Mouse (Mus musculus) ES-CJ7 (cell line): ENCODE measurements around the gene Syt16.
A peak's percentile ranks its signal among the peaks of the same experiment; 100 is the strongest.

Source experiments
- DNase-seq: peaks from one replicate; pipeline ENCODE4 v3.0.0; 2011; ENCODE audit warnings: low read depth, low spot score

The Syt16 gene

GRCm38 (mm10) chr12:73997297-73998127, at the start of gene Syt16:
TSS of gene Syt16 (plus strand) at chr12:73997661.
- DNase-seq = no peak

- DNase-seq = no peak
Observed at GRCm38 (mm10) chr12:73948415-73948814, 49.0 kb upstream of the Syt16 start.

- DNase-seq = peak; percentile 41
Observed at GRCm38 (mm10) chr12:73949318-73950058, 48.0 kb upstream of the Syt16 start.

- peak; percentile 50 for DNase-seq
Observed at GRCm38 (mm10) chr12:73952879-73953278, 44.6 kb upstream of the Syt16 start.

- no peak for DNase-seq
Observed at GRCm38 (mm10) chr12:73953420-73954186, 43.9 kb upstream of the Syt16 start.

- no peak for DNase-seq
Observed at GRCm38 (mm10) chr12:73954785-73955184, 42.7 kb upstream of the Syt16 start.

- no peak for DNase-seq
Observed at GRCm38 (mm10) chr12:73957676-73958075, 39.8 kb upstream of the Syt16 start.

GRCm38 (mm10) chr12:73958830-73959229, 38.6 kb upstream of the Syt16 start:
- no peak for DNase-seq

- peak; percentile 99 for DNase-seq
Observed at GRCm38 (mm10) chr12:73964291-73965281, 32.9 kb upstream of the Syt16 start, which contains the start of gene Snapc1. TSS of gene Snapc1 (plus strand) at chr12:73964481.

- no peak for DNase-seq
Observed at GRCm38 (mm10) chr12:73969142-73969541, 28.3 kb upstream of the Syt16 start.

GRCm38 (mm10) chr12:73974584-73974983, 22.9 kb upstream of the Syt16 start:
- no peak for DNase-seq

- DNase-seq = no peak
Observed at GRCm38 (mm10) chr12:73978144-73978543, 19.3 kb upstream of the Syt16 start.

GRCm38 (mm10) chr12:73979667-73980066, 17.8 kb upstream of the Syt16 start:
- DNase-seq = no peak

- DNase-seq = no peak
Observed at GRCm38 (mm10) chr12:73982533-73982932, 14.9 kb upstream of the Syt16 start.

- DNase-seq = no peak
Observed at GRCm38 (mm10) chr12:73986299-73986698, 11.2 kb upstream of the Syt16 start.

- no peak for DNase-seq
Observed at GRCm38 (mm10) chr12:73988393-73989008, 9.0 kb upstream of the Syt16 start.

- DNase-seq = peak; percentile 45
Observed at GRCm38 (mm10) chr12:73989594-73989993, 7.9 kb upstream of the Syt16 start.

- DNase-seq = no peak
Observed at GRCm38 (mm10) chr12:73996906-73997296, 560 bp upstream of the Syt16 start.

- DNase-seq = no peak
Observed at GRCm38 (mm10) chr12:73998128-73998456, 631 bp downstream of the Syt16 start.

- no peak for DNase-seq
Observed at GRCm38 (mm10) chr12:74002449-74002848, 5.0 kb downstream of the Syt16 start.
